Mouse (Mus musculus) hindbrain, embryonic 10.5 days (tissue): ENCODE measurements around the gene Crlf2. TPM values are rescaled to one million over a fixed set of nuclear protein-coding genes. Genes with fewer than 3 reads are reported as not detected.

Experiments used
- polyA plus RNA-seq: library from polyadenylated mRNA; unstranded; fragments of >200 nt; fragmentation: Nextera tagmentation; extraction: Ambion mirVana; gene quantifications from 2 replicates; pipeline ENCODE4 v1.2.1, GENCODE M21; 2016

The Crlf2 gene
- polyA plus RNA-seq, 1 experiment from 2014 or later = 6.5 TPM

Other genes starting within 250 kb of the Crlf2 start
- gene Vmn2r16, start 228.8 kb downstream of the Crlf2 start, polyA plus RNA-seq = not detected in 2 replicates
- not detected in 2 replicates for gene Vmn2r17, start 139.3 kb downstream of the Crlf2 start, polyA plus RNA-seq
- gene 5430403G16Rik, start 132.0 kb upstream of the Crlf2 start, polyA plus RNA-seq = 1.1 and 2.2 TPM in 2 replicates
- gene 4930522L14Rik, start 192.9 kb upstream of the Crlf2 start, polyA plus RNA-seq = 7.9 and 9.2 TPM in 2 replicates